Mouse (Mus musculus): ENCODE data around the gene Olfr1369-ps1.

- TF ChIP-seq CTCF (IDR thresholded peaks at IDR 0.05; ENCODE audit: control insufficient read depth, insufficient read depth, insufficient replicate concordance, low read depth, low read length): no peak
- no peak for TF ChIP-seq POLR2A (IDR thresholded peaks at IDR 0.05; ENCODE audit: control insufficient read depth, low read depth, low read length)
These were observed 48.2 kb downstream of the Olfr1369-ps1 start for GRCm38 (mm10) chr13:21159475-21159819.

Data from testis, adult 2 months (tissue).